Mouse (Mus musculus) spleen, adult 2 months (tissue): ENCODE measurements around the gene Hoxb7. TPM values are rescaled to one million over a fixed set of nuclear protein-coding genes. Genes with fewer than 3 reads are reported as not detected.

ENCODE experiments used
- DNase-seq, 2 experiments: peaks; one replicate each; pipeline versions ENCODE4 v3.0.0 to v3.0.0-alpha.2; 2012 to 2021; ENCODE audit warnings: low spot score in 2 of 2, low read depth in 1 of 2
- H3K27ac ChIP-seq: fragments of 200-500 bp; 2 replicates; pipeline ENCODE4 v1.5.1; 2012; ENCODE audit warnings: low read length, inconsistent platforms; ENCODE audit not compliant: insufficient read depth
- H3K27me3 ChIP-seq: fragments of 200-500 bp; 2 replicates; pipeline ENCODE4 v1.6.1; 2012; ENCODE audit warnings: mild to moderate bottlenecking, moderate library complexity, low read length, inconsistent platforms; ENCODE audit not compliant: control insufficient read depth, insufficient read depth
- H3K36me3 ChIP-seq: fragments of 200-500 bp; 2 replicates; pipeline ENCODE4 v1.6.1; 2012; ENCODE audit warnings: mild to moderate bottlenecking, low read length, inconsistent platforms; ENCODE audit not compliant: control insufficient read depth, insufficient read depth
- H3K4me1 ChIP-seq: fragments of 200-500 bp; 2 replicates; pipeline ENCODE4 v1.6.1; 2011; ENCODE audit warnings: inconsistent platforms; ENCODE audit not compliant: control insufficient read depth, insufficient read depth, insufficient read length
- H3K4me3 ChIP-seq: fragments of 200-500 bp; 2 replicates; pipeline ENCODE4 v1.5.1; 2011; ENCODE audit warnings: mild to moderate bottlenecking, inconsistent platforms; ENCODE audit not compliant: insufficient read depth, insufficient read length; ENCODE audit errors: extremely low read depth
- CTCF ChIP-seq: fragments of 200-500 bp; IDR thresholded peaks from 2 replicates; pipeline ENCODE4 v1.5.1; 2011; ENCODE audit warnings: mild to moderate bottlenecking, inconsistent platforms; ENCODE audit not compliant: insufficient read depth, insufficient read length, insufficient replicate concordance; ENCODE audit errors: extremely low read depth
- POLR2A ChIP-seq: fragments of 200-500 bp; IDR thresholded peaks from 2 replicates; pipeline ENCODE4 v1.6.1; 2011; ENCODE audit warnings: low read depth, low read length, inconsistent platforms
- WGBS: fragments of 180-500 bp; shearing (Covaris S2); methylation state at CpG from one replicate; pipeline ENCODE4 v1.1.7; 2018; 5-methylcytosine and 5-hydroxymethylcytosine counted together
- polyA plus RNA-seq: library from polyadenylated mRNA; depleted of rRNA; stranded (reverse); fragments of >200 nt; gene quantifications from 2 replicates; pipeline ENCODE4 v1.2.3, GENCODE M21; 2012

The Hoxb7 gene
- polyA plus RNA-seq, 1 experiment: 0.62 TPM

DNA sequence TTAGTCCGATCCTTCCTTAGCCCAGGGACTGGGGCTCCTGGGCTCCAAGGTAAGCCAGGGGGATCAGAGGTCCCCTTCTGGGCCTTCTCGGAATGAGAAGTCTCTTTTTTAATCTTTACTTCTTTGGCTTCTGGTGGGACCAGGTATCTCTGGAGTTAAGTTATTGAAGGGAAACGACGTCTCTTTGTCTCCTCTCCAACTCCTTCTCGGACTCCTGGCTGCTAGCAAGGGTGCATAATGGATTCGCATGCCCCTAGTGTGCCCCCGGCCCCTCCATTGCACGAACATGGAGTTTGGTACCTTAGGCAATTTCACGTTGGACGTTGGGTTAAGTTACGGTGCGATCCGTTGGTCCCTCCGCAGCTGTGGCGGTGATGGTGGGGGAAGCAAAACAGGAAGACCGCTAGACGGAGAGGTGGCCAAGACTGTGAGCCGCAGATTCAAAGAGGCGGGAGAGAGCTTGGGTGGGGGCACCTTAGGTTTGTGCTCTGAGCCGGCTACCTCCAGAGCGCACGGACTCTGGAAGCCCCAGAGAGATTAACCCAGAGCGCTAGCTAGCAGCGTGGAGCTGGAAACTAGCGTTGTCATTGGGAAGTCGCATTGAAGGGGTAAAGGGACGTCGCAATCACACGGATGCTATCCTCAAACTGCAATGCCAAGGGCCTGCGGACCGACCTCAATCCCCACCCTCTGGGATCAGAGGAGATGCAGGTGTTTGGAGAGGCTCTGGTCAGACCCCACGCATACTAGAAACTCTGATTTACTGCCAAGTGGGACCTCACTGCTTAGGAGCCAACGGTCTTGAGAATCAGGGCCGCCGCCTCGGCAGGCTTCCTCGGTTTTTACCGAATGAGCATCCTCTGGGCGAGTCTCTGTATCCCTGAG lies 31.1 kb upstream of the Hoxb7 start:
- WGBS: 7% methylated on average over 39 of the region's 39 CpGs
- Histone ChIP-seq H3K27me3 (peaks cover 21% of the 10 kb centered on the region), H3K27ac (no peak overlapping the region), H3K36me3 (no peaks in the 10 kb centered on the region), H3K4me1 (no peaks in the 10 kb centered on the region), H3K4me3 (no peak overlapping the region)
- no peak for TF ChIP-seq POLR2A
- no peak for TF ChIP-seq CTCF
- DNase-seq: no peak

DNA sequence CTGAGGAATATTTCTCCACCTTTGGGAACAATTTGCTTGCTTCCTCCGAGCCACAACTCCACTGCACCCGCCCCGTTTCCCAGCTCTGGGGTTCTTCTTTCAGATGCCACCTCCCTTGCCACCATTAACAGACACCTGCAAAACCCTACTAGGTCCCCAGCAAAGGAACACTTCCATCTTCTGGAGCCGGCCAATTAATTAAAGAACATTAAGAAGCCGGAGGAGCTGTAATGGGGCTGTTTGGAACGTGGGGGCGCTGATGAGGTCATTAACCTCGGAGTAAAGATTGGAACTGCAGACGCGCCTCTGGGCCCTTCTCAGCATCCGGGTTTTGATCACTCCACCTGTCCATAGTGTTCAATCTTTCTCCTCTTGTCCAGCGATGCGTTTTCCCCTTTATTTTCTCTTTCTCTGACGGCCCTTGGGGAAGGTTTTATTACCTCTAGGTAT lies 30.4 kb upstream of the Hoxb7 start:
- Histone ChIP-seq H3K27me3 (peaks cover 20% of the 10 kb centered on the region), H3K36me3 (no peaks in the 10 kb centered on the region), H3K4me1 (no peaks in the 10 kb centered on the region), H3K27ac (no peak overlapping the region), H3K4me3 (no peak overlapping the region)
- TF ChIP-seq POLR2A (no peak), CTCF (no peak)
- 22% methylated on average over 14 of the region's 14 CpGs for WGBS
- DNase-seq: no peak

DNA sequence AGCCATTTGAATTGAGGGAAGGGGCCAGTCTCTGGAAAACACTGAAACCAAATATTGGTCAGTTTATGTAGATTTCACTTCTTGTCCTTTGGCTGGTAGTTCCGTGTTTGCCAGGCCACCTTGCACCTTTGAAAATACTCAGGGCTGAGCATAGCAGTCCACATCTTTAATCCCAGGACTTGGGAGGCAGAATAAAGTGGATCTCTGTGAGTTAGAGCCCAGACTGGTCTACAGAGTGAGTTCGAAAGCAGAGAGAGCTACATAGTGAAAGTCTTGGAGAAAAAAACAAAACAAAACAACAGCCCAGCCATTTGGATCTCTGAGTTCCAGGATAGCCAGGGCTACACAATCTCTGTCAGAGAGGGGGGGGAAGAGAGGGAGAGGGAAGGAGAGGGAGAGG lies 29.3 kb upstream of the Hoxb7 start:
- TF ChIP-seq POLR2A (no peak), CTCF (no peak)
- 48% methylated on average over 2 of the region's 2 CpGs for WGBS
- peaks cover 19% of the 10 kb centered on the region for H3K27me3 ChIP-seq
- DNase-seq: no peak
- no peaks in the 10 kb centered on the region for H3K36me3 ChIP-seq
- no peak overlapping the region for H3K27ac ChIP-seq
- no peak overlapping the region for H3K4me3 ChIP-seq
- no peaks in the 10 kb centered on the region for H3K4me1 ChIP-seq

DNA sequence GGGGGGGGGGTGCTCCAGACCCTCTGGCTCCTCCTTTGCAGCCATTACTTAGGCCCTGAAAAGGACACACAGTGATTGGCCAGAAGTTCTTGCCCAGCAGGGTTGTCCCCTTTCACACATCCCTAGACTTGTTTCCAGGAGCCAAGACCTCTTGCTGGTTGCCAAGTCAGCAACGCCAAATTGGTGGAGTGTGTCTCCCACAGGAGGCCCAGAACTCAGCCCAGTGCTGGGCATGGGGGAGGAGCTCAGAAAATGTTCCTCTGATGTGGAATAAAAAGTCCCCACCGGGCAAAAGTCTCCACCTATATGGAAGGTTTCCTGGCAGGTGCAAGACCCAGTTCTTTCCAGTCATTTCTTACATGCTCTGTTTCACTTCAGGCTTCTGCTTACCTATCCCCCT lies 27.4 kb upstream of the Hoxb7 start:
- no peak for TF ChIP-seq CTCF
- no peak for TF ChIP-seq POLR2A
- peaks cover 18% of the 10 kb centered on the region; the same call in 1 of the 2 replicates for H3K27me3 ChIP-seq
- H3K4me3 ChIP-seq: no peak overlapping the region
- H3K4me1 ChIP-seq: no peaks in the 10 kb centered on the region
- no peak for DNase-seq
- no peaks in the 10 kb centered on the region for H3K36me3 ChIP-seq
- 60% methylated on average over 2 of the region's 2 CpGs for WGBS
- H3K27ac ChIP-seq: no peak overlapping the region

DNA sequence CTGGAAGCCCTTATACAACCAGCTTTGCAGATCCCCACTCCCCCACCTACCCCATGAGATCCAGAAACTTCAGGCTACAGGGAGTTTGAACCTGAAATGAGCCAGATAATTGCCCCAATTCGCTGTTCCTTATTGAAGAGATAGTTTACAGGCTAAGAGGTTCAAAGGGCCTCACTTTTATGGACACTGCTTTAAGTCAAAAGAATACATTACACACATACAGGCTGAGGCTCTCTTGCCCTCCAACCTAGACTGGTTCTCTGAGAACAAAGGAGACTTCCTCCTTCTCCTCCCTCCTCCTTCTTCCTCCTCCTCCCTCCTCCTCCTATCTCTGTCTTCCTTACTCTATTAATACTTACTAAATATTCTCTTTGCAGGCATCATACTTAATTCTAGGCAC lies 26.9 kb upstream of the Hoxb7 start:
- H3K27ac ChIP-seq: no peak overlapping the region
- no peak for DNase-seq
- H3K4me3 ChIP-seq: no peak overlapping the region
- no peaks in the 10 kb centered on the region for H3K36me3 ChIP-seq
- H3K4me1 ChIP-seq: no peaks in the 10 kb centered on the region
- TF ChIP-seq POLR2A (no peak), CTCF (no peak)
- WGBS: 0% methylated on average over 1 of the region's 1 CpGs
- H3K27me3 ChIP-seq: peaks cover 14% of the 10 kb centered on the region; the same call in 1 of the 2 replicates

DNA sequence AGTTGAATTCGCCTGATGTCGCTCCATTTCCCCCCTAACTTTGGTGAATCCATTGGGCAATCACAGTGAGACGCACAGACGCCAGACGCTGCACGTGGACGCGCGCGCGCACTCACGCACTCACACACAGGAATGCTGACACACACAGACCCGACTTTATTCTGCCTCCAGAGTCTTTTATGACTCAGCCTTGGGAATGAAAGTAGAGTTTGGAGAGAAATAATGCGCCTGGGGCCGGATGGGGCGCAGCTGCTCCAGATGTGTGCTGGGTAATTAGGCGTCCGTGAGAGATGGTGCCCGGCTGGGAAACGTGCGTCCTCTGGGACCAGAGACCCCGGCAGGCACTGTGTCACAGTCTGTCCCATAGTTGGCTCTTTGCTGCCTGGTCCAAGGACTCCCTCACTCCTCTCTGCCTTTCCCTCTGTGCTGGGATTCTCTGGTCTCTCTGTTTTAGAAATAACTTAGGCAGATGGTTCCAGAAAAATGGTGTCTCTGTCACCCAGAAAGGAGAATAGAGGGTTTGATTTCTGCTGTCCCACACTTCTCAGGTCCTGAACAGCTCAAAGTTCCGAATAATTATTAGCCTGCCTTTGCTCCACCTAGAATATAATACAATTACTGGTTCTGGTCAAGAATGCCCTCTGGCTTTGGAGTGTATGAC lies 26.0 kb upstream of the Hoxb7 start:
- DNase-seq: no peak
- no peaks in the 10 kb centered on the region for H3K36me3 ChIP-seq
- H3K4me3 ChIP-seq: no peak overlapping the region
- no peaks in the 10 kb centered on the region for H3K4me1 ChIP-seq
- peaks cover 12% of the 10 kb centered on the region for H3K27me3 ChIP-seq
- H3K27ac ChIP-seq: no peak overlapping the region
- TF ChIP-seq CTCF (no peak), POLR2A (no peak)
- 36% methylated on average over 23 of the region's 23 CpGs for WGBS
